In genomic region chr11:23846016-23846815, GRCm38 (mm10) we compare ENCODE assay signal across 11 mouse cellular contexts. TPM values are rescaled to one million over a fixed set of nuclear protein-coding genes. Genes with fewer than 3 reads are reported as not detected.
DNase-seq lines count a peak whose midpoint lies in the region; TF ChIP-seq lines count a peak whose summit lies in the region.
"Had no signal": no experiment of that assay in that cellular context is flagged by ENCODE, and none has a peak within 500 bp of the region (broad histone marks: within the 10 kb centered on the region; RNA-seq: fewer than 3 reads in every experiment).

No protein-coding gene starts in this region.

- peaks cover 21% of the 10 kb centered on the region for H3K4me1 ChIP-seq in limb, embryonic 10.5 days
- H3K4me1 ChIP-seq in cerebellum, adult 2 months (ENCODE audit: control insufficient read depth, insufficient read depth, low read length): no peaks in the 10 kb centered on the region
- H3K4me1 ChIP-seq: neural tube, embryonic 12.5 days had no signal

- WGBS in limb, embryonic 10.5 days: 78% methylated on average over 22 of the region's 22 CpGs
- WGBS in cerebellum, adult 2 months: 66% methylated on average over 22 of the region's 22 CpGs

- no peaks in the 10 kb centered on the region for H3K36me3 ChIP-seq in limb, embryonic 10.5 days
- H3K36me3 ChIP-seq: limb, embryonic 13.5 days; neural tube, embryonic 12.5 days had no signal

- intact Hi-C loops in heart, postnatal 25 days (cut with DNase I): no loop called here
- intact Hi-C loops in gastrocnemius, adult 2 months (cut with DNase I): no loop called here
- intact Hi-C loops in gastrocnemius, postnatal 36 days (cut with DNase I): no loop called here

- peak overlapping the region; percentile 44; the same call in 1 of the 2 replicates for H3K27ac ChIP-seq in limb, embryonic 10.5 days
- no peak overlapping the region for H3K27ac ChIP-seq in gastrocnemius, adult 2 months
- no peak overlapping the region for H3K27ac ChIP-seq in cerebellum, adult 2 months (ENCODE audit: insufficient read depth, low read length)
- H3K27ac ChIP-seq: limb, embryonic 13.5 days; neural tube, embryonic 12.5 days had no signal

- no peak overlapping the region for H3K4me3 ChIP-seq in limb, embryonic 10.5 days
- no peak overlapping the region for H3K4me3 ChIP-seq in gastrocnemius, adult 2 months
- no peak overlapping the region for H3K4me3 ChIP-seq in cerebellum, adult 2 months (replicated peaks; ENCODE audit: insufficient read depth, low read depth, low read length)
- H3K4me3 ChIP-seq: limb, embryonic 13.5 days; neural tube, embryonic 12.5 days had no signal

- no peak for TF ChIP-seq POLR2A in cerebellum, adult 2 months (IDR thresholded peaks at IDR 0.05; ENCODE audit: borderline replicate concordance, insufficient read depth, low read length)

- H3K9me3 ChIP-seq in limb, embryonic 10.5 days (replicated peaks): no peaks in the 10 kb centered on the region
- H3K9me3 ChIP-seq: limb, embryonic 13.5 days; neural tube, embryonic 12.5 days had no signal

- peak; percentile 11 to 25 for DNase-seq in heart, adult 9 months (ENCODE audit: low spot score in 2 of 2)
- no peak for DNase-seq in heart, postnatal 25 days (ENCODE audit: low spot score)
- DNase-seq in T-cell, adult 2 months (ENCODE audit: low spot score): peak; percentile 83
- no peak for DNase-seq in limb, embryonic 10.5 days (ENCODE audit: low spot score)
- DNase-seq in right cerebral cortex, postnatal 14 days: peak; percentile 12
- DNase-seq in gastrocnemius, adult 2 months: no peak
- no peak for DNase-seq in gastrocnemius, postnatal 36 days
- DNase-seq in cerebellum, adult 2 months: no peak
- DNase-seq: cerebellum, adult 8-10 months had no signal

- no peaks in the 10 kb centered on the region for H3K27me3 ChIP-seq in limb, embryonic 10.5 days (ENCODE audit: low read depth, poor library complexity, severe bottlenecking)
- H3K27me3 ChIP-seq in cerebellum, adult 2 months (ENCODE audit: control insufficient read depth, insufficient read depth, low read length): no peaks in the 10 kb centered on the region
- H3K27me3 ChIP-seq: limb, embryonic 13.5 days; neural tube, embryonic 12.5 days had no signal

- TF ChIP-seq CTCF in gastrocnemius, adult 2 months (IDR thresholded peaks at IDR 0.05): no peak
- no peak for TF ChIP-seq CTCF in cerebellum, adult 2 months (IDR thresholded peaks at IDR 0.05; ENCODE audit: borderline replicate concordance, insufficient read depth, low read depth, low read length)

RNA-seq across cellular contexts. Expression of gene Papolg, which starts 48.8 kb away (rescaled TPM):
- 1 to 10 TPM; 7.9 to 8.6 TPM for total RNA-seq in heart, postnatal 25 days (2021)
- 16.4 and 19.7 TPM in 2 replicates for polyA plus RNA-seq in limb, embryonic 10.5 days (2016; fragmentation: Nextera tagmentation; extraction: Ambion mirVana)
- total RNA-seq in gastrocnemius, adult 2 months (2021): 1 to 10 TPM; 4.7 TPM
- 1 to 10 TPM; 3.2 to 4.0 TPM for total RNA-seq in gastrocnemius, postnatal 36 days (2021)
- 10.5 and 11.3 TPM in 2 replicates for polyA plus RNA-seq in cerebellum, adult 2 months (2012; rRNA removed)

Comparison
In these comparisons a context has a peak if more than half of its experiments do, and no peak if none do; other contexts are left out.
1. DNase-seq: peak in heart, adult 9 months (2 of 2), T-cell, adult 2 months (single experiment) and right cerebral cortex, postnatal 14 days (single experiment); none in heart, postnatal 25 days (single experiment), limb, embryonic 10.5 days (single experiment), gastrocnemius, adult 2 months (single experiment), gastrocnemius, postnatal 36 days (0 of 2) and cerebellum, adult 2 months (0 of 2).